Mouse (Mus musculus): ENCODE measurements around the gene Slc30a4. TPM values are rescaled to one million over a fixed set of nuclear protein-coding genes. Genes with fewer than 3 reads are reported as not detected.

The Slc30a4 gene
- polyA plus RNA-seq, 1 experiment from 2014 or later: 17.2 TPM

DNA sequence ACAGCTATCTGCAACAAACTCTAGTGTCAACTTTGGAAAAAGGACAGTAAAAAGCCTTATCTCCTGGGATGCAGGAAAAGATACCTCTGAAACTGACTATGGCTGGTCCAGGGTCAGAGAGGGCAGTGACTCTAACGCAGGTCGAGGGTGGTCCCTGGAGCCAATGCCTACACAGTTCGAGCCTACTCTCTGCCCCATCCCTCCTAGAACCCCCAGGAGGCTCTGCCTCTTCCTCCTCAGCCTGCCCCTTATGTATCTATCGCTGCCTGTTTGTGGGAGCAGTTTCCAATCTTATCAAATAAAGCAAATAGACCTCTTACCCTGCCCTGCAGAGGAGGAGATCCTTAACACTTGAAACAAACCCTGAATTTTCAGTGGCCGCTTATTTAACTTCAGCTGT is 63.8 kb downstream of the Slc30a4 start:
- WGBS: 48% methylated on average over 5 of the region's 5 CpGs
- H3K9ac ChIP-seq (ENCODE audit: low read depth, low read length): no peak overlapping the region
- H3K27me3 ChIP-seq (replicated peaks; ENCODE audit: control insufficient read depth, insufficient read depth, low read length): peaks cover 14% of the 10 kb centered on the region
- H3K4me2 ChIP-seq (ENCODE audit: low read depth, low read length): no peak overlapping the region
- H3K4me3 ChIP-seq (ENCODE audit: low read depth, low read length): no peak overlapping the region
- no peak overlapping the region for H3K27ac ChIP-seq (replicated peaks; ENCODE audit: low read depth, low read length)
- H3K36me3 ChIP-seq (ENCODE audit: control insufficient read depth, insufficient read depth, low read length): no peaks in the 10 kb centered on the region
- H3K9me3 ChIP-seq (ENCODE audit: control insufficient read depth, low read length): no peaks in the 10 kb centered on the region
- DNase-seq (ENCODE audit: low spot score) (no peak), ATAC-seq (ENCODE audit: low read depth) (no peak)
- no peaks in the 10 kb centered on the region for H3K4me1 ChIP-seq (ENCODE audit: control insufficient read depth, insufficient read depth, low read length)

DNA sequence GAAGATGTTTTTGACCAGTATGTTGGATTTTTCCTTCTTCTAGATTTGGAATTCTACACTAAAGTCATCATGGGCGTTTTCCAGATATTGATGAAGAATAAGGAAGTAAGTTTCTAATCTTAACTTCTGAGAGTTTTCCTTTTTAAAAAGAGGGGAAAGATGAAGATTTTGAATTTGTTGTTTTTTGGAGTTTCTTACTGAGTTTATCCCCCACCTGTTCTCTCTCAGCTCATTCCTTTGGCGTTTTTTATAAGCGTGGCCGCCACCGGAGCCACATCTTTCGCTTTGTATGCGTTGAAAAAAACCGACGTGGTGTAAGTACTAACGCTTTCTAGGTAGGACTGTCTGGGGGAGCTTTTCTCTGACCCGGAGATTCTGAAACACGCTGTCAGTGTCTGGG is 64.4 kb downstream of the Slc30a4 start:
- H3K27ac ChIP-seq (replicated peaks; ENCODE audit: low read depth, low read length): no peak overlapping the region
- ATAC-seq (ENCODE audit: low read depth) (no peak), DNase-seq (ENCODE audit: low spot score) (no peak)
- 29% methylated on average over 12 of the region's 12 CpGs for whole genome bisulfite sequencing
- H3K27me3 ChIP-seq (replicated peaks; ENCODE audit: control insufficient read depth, insufficient read depth, low read length): peaks cover 14% of the 10 kb centered on the region
- peaks cover 6% of the 10 kb centered on the region; the same call in 1 of the 2 replicates for H3K36me3 ChIP-seq (ENCODE audit: control insufficient read depth, insufficient read depth, low read length)
- peak overlapping the region; percentile 41 for H3K4me3 ChIP-seq (ENCODE audit: low read depth, low read length)
- peak overlapping the region; percentile 58; the same call in 1 of the 2 replicates for H3K9ac ChIP-seq (ENCODE audit: low read depth, low read length)
- H3K4me1 ChIP-seq (ENCODE audit: control insufficient read depth, insufficient read depth, low read length): no peaks in the 10 kb centered on the region
- no peaks in the 10 kb centered on the region for H3K9me3 ChIP-seq (ENCODE audit: control insufficient read depth, low read length)
- peak overlapping the region; percentile 78 for H3K4me2 ChIP-seq (ENCODE audit: low read depth, low read length)

DNA sequence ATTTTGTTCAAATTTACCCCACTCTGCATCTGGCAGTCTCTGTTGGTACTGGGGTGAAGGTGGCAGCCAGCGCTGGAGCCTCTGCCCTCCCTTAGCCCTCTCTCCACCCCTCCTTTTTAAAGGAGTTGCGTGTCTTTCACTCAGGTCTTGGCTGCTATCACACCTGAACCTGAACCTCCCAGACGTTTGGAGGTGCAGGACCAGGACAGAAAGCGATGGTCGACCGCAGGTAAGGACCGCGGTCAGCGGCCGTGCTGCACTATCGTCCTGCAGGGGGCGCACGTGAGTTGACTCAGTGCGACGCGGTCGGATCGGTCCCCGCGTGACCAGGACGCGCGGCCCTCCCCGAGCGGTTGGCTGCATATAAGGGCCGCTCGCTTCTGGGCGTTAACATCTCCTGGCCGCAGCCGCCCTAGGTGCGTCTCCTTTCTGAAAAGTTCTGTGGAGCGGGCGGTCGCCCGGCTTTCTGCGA is 64.9 kb downstream of the Slc30a4 start:
- ATAC-seq (ENCODE audit: low read depth) (peak; percentile 84), DNase-seq (ENCODE audit: low spot score) (peak; percentile 63)
- Histone ChIP-seq H3K27ac (replicated peaks; ENCODE audit: low read depth, low read length) (no peak overlapping the region), H3K36me3 (ENCODE audit: control insufficient read depth, insufficient read depth, low read length) (peaks cover 9% of the 10 kb centered on the region; the same call in 1 of the 2 replicates), H3K27me3 (replicated peaks; ENCODE audit: control insufficient read depth, insufficient read depth, low read length) (peaks cover 14% of the 10 kb centered on the region), H3K4me1 (ENCODE audit: control insufficient read depth, insufficient read depth, low read length) (no peaks in the 10 kb centered on the region), H3K9ac (ENCODE audit: low read depth, low read length) (peak overlapping the region; percentile 58; the same call in 1 of the 2 replicates), H3K4me2 (ENCODE audit: low read depth, low read length) (peak overlapping the region; percentile 78), H3K4me3 (ENCODE audit: low read depth, low read length) (peak overlapping the region; percentile 41), H3K9me3 (ENCODE audit: control insufficient read depth, low read length) (no peaks in the 10 kb centered on the region)
- under 1% methylated on average over 36 of the region's 36 CpGs for WGBS

DNA sequence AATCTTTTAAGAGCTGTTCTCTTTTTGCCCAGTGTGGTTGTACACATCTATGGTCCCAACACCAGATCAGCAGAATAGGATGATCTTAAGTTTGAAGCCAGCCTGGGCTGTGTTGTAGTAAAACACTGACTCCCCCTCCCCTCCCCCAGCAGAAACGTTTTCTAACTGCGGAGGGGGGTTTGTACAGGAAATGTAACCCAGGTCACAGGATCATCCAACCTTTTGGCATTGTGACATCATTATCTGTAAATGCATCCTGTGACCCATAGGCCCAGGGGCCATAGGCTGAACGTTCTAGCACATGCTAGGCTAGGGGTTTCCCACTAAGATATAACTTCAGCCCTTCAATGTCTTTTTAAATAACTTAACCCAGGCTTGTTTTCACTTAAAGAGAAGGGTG is 65.8 kb downstream of the Slc30a4 start, which contains the start of gene AA467197:
AA467197 (plus strand) TSS at position 301 of the 400 bp plus-strand sequence.
- no peaks in the 10 kb centered on the region; the same call in 1 of the 2 replicates for H3K4me1 ChIP-seq (ENCODE audit: control insufficient read depth, insufficient read depth, low read length)
- H3K9ac ChIP-seq (ENCODE audit: low read depth, low read length): peak within 1 kb of the TSS; percentile 58; the same call in 1 of the 2 replicates
- H3K9me3 ChIP-seq (ENCODE audit: control insufficient read depth, low read length): no peaks in the 10 kb centered on the region
- H3K27ac ChIP-seq (replicated peaks; ENCODE audit: low read depth, low read length): no peak within 1 kb of the TSS
- H3K4me2 ChIP-seq (ENCODE audit: low read depth, low read length): peak within 1 kb of the TSS; percentile 78
- peaks cover 9% of the 10 kb centered on the region; the same call in 1 of the 2 replicates for H3K36me3 ChIP-seq (ENCODE audit: control insufficient read depth, insufficient read depth, low read length)
- peaks cover 14% of the 10 kb centered on the region for H3K27me3 ChIP-seq (replicated peaks; ENCODE audit: control insufficient read depth, insufficient read depth, low read length)
- peak within 1 kb of the TSS; percentile 41 for H3K4me3 ChIP-seq (ENCODE audit: low read depth, low read length)
- WGBS: 42% methylated on average over 3 of the region's 3 CpGs
- DNase-seq (ENCODE audit: low spot score) (no peak), ATAC-seq (ENCODE audit: low read depth) (no peak)

MicroRNAs encoded within 50 kb of the gene (microRNA counts, 519-probe panel; counts per million panel counts)
- microRNA mmu-miR-147: 19.3 counts per million

Small RNA genes lying within 50 kb of the gene (microRNA-seq; reads per million reads assigned to microRNA genes)
- gene Mir147 (ENCODE audit: borderline number of aligned reads): 4.3 reads per million, percentile 20 among the genes with 10 or more reads in this experiment

Other genes starting within 250 kb of the Slc30a4 start
- not detected in 2 replicates for gene Gm14085, start 217.7 kb downstream of the Slc30a4 start, polyA plus RNA-seq (2014; fragmentation: Nextera tagmentation; extraction: Ambion mirVana)
- gene Gatm, start 91.4 kb downstream of the Slc30a4 start, polyA plus RNA-seq (2014; fragmentation: Nextera tagmentation; extraction: Ambion mirVana): 97.0 and 127 TPM in 2 replicates
- 0.47 TPM in 1 of 2 replicates, not detected in the other for gene AA467197, start 65.7 kb downstream of the Slc30a4 start, polyA plus RNA-seq (2014; fragmentation: Nextera tagmentation; extraction: Ambion mirVana)
- gene Bloc1s6, start 35.8 kb upstream of the Slc30a4 start, polyA plus RNA-seq (2014; fragmentation: Nextera tagmentation; extraction: Ambion mirVana): 41.5 and 44.8 TPM in 2 replicates
- 7.9 and 8.5 TPM in 2 replicates for gene Sqor, start 62.6 kb upstream of the Slc30a4 start, polyA plus RNA-seq (2014; fragmentation: Nextera tagmentation; extraction: Ambion mirVana)

Measured in embryonic facial prominence, embryonic 14.5 days (tissue).